Mouse (Mus musculus) C2C12 (cell line): ENCODE measurements around the gene Ptgs1. TPM values are rescaled to one million over a fixed set of nuclear protein-coding genes. Genes with fewer than 3 reads are reported as not detected.
A peak's percentile ranks its signal among the peaks of the same experiment; 100 is the strongest.

Experiments
- H3K27me3 ChIP-seq: one replicate; pipeline ENCODE4 v1.6.1; 2011; ENCODE audit not compliant: control insufficient read depth, insufficient read depth, insufficient read length
- H3K36me3 ChIP-seq: one replicate; pipeline ENCODE4 v1.6.1; 2011; ENCODE audit not compliant: control insufficient read depth, insufficient read depth
- H3K4me3 ChIP-seq: one replicate; pipeline ENCODE4 v1.5.1; 2011; ENCODE audit warnings: mild to moderate bottlenecking, control low read depth; ENCODE audit not compliant: poor library complexity, insufficient read depth, severe bottlenecking
- H3K79me2 ChIP-seq: one replicate; pipeline ENCODE4 v1.6.1; 2011; ENCODE audit not compliant: control insufficient read depth, insufficient read depth
- H3K79me3 ChIP-seq: one replicate; pipeline ENCODE4 v1.6.1; 2011; ENCODE audit warnings: low read depth, control low read depth
- H3ac ChIP-seq: one replicate; pipeline ENCODE3; 2011; ENCODE audit warnings: low read depth; ENCODE audit not compliant: control insufficient read depth, insufficient read length
- CEBPB ChIP-seq: IDR thresholded peaks from one replicate; pipeline ENCODE4 v1.6.1; 2011; ENCODE audit warnings: low read depth, mild to moderate bottlenecking, control low read depth, moderate library complexity
- CTCF ChIP-seq: IDR thresholded peaks from one replicate; pipeline ENCODE4 v1.5.1; 2011; ENCODE audit not compliant: control insufficient read depth, insufficient read depth, insufficient read length
- FOSL1 ChIP-seq: IDR thresholded peaks from one replicate; pipeline ENCODE4 v1.8.0; 2011; ENCODE audit warnings: mild to moderate bottlenecking, low read length; ENCODE audit not compliant: poor library complexity, insufficient read depth, severe bottlenecking
- MAX ChIP-seq: IDR thresholded peaks from one replicate; pipeline ENCODE4 v1.6.1; 2011; ENCODE audit warnings: mild to moderate bottlenecking, control low read depth
- MYOD1 ChIP-seq: IDR thresholded peaks from one replicate; pipeline ENCODE4 v1.6.1; 2011; ENCODE audit warnings: low read depth; ENCODE audit not compliant: control insufficient read depth, insufficient read length
- MYOG ChIP-seq: IDR thresholded peaks from one replicate; pipeline ENCODE4 v1.6.1; 2011; ENCODE audit not compliant: control insufficient read depth, insufficient read length; ENCODE audit errors: extremely low read depth
- USF1 ChIP-seq: IDR thresholded peaks from one replicate; pipeline ENCODE4 v1.6.1; 2011; ENCODE audit warnings: low read depth, mild to moderate bottlenecking, control low read depth, moderate library complexity
- polyA plus RNA-seq: library from polyadenylated mRNA; unstranded; fragments of >200 nt; fragmentation: generic; extraction: Trizol; gene quantifications from one replicate; pipeline ENCODE4 v1.2.1, GENCODE M21; 2012; ENCODE audit warnings: missing spikeins

The Ptgs1 gene
- polyA plus RNA-seq, 1 experiment: 336 TPM

DNA sequence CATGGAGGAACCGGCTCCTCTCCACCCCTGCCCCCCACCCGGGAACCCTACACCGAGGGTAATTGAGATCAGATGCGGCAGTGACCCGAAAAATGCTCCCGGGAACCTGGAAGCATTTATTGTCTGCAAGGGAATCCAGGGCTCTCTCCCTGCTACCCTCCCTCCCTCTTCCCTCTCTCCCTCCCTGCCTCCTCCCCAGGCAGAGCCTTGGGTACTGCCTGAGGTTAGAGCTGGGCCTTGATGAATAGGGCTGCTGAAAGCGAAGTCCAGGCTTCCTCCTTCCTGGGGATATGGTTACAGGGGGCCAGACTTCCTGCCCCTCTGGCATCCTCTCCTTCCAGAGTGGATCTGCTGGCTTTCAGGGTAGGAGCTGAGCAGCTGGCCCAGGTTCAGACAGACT lies 18.4 kb upstream of the Ptgs1 start:
- TF ChIP-seq FOSL1: no peak
- no peak for TF ChIP-seq MAX
- TF ChIP-seq USF1: no peak
- TF ChIP-seq MYOD1: no peak
- TF ChIP-seq MYOG: no peak
- no peak for TF ChIP-seq CTCF
- no peak for TF ChIP-seq CEBPB
- H3K79me3 ChIP-seq: no peaks in the 10 kb centered on the region
- H3K79me2 ChIP-seq: no peaks in the 10 kb centered on the region
- no peaks in the 10 kb centered on the region for H3K27me3 ChIP-seq
- no peaks in the 10 kb centered on the region for H3K36me3 ChIP-seq
- no peak overlapping the region for H3ac ChIP-seq
- no peak overlapping the region for H3K4me3 ChIP-seq

DNA sequence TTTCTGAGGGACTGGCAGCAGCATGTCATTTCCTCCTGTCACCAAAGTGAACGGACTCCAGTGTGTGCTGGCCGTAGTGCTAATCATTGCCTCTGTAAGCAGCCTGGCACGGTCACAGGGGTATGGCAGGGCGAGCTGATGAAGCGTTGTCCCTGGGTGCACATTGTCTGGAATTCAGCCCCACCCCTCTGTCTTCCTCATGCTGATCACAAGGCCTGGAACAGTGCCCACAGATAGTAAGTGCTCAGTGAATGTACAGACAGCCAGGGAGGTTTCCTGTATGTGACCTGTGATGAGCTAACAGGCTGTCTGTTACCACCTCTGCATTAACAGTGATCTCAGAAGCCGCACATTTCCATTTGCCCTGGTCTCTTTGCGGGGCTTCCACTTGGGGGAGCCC lies 17.1 kb upstream of the Ptgs1 start:
- Histone ChIP-seq H3K79me3 (no peaks in the 10 kb centered on the region), H3K27me3 (no peaks in the 10 kb centered on the region), H3K79me2 (no peaks in the 10 kb centered on the region), H3K4me3 (no peak overlapping the region), H3K36me3 (no peaks in the 10 kb centered on the region), H3ac (peak overlapping the region; percentile 7)
- TF ChIP-seq CTCF: no peak
- no peak for TF ChIP-seq MYOG
- no peak for TF ChIP-seq FOSL1
- no peak for TF ChIP-seq MAX
- no peak for TF ChIP-seq CEBPB
- no peak for TF ChIP-seq MYOD1
- no peak for TF ChIP-seq USF1

DNA sequence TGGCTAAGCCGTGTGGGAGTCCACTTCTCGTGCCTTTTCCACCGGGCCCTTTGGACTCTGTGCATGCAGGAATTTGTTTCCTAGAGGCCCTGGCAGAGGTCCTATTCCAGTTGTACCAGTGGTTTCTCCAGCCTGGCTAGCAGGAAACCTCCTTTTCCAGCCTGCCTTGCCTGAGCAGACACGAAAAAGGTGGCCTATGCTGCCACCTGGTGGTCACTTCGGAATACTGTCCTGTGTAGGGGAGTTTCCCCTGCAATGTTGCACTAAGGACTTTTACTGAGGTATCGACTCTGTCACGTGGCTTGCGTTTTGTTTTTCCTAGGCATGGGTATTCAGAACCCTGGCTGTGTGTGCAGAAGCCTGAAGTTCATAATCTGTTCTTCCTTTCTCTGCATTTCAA lies 16.2 kb upstream of the Ptgs1 start:
- Histone ChIP-seq H3K4me3 (no peak overlapping the region), H3K79me2 (no peaks in the 10 kb centered on the region), H3ac (no peak overlapping the region), H3K79me3 (no peaks in the 10 kb centered on the region), H3K27me3 (no peaks in the 10 kb centered on the region), H3K36me3 (no peaks in the 10 kb centered on the region)
- TF ChIP-seq CTCF: peak; percentile 87
- no peak for TF ChIP-seq MYOG
- TF ChIP-seq USF1: peak; percentile 95
- TF ChIP-seq MAX: no peak
- TF ChIP-seq FOSL1: no peak
- no peak for TF ChIP-seq CEBPB
- no peak for TF ChIP-seq MYOD1

DNA sequence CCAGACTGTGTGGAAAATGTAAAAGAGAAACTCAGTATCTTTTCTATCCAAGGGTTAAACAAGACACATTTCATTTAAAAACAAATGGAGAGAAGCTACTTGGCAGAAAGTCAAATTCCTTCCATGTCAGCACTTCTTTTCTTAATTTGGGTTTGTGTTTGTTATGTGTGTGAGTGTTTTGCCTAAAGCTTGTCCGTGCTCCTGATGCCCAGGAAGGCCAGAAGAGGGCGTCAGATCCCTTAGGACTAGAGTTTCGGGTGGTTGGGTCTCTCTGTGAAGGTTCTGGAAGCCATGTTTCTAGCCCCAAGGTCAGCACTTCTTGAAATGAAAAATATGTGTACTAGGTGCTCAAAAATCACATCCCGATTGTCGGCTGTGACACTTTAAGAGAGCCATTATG lies 15.8 kb upstream of the Ptgs1 start:
- Histone ChIP-seq H3K79me2 (no peaks in the 10 kb centered on the region), H3K27me3 (no peaks in the 10 kb centered on the region), H3K4me3 (no peak overlapping the region), H3K36me3 (no peaks in the 10 kb centered on the region), H3ac (no peak overlapping the region), H3K79me3 (no peaks in the 10 kb centered on the region)
- no peak for TF ChIP-seq MYOG
- no peak for TF ChIP-seq FOSL1
- peak; percentile 36 for TF ChIP-seq CTCF
- no peak for TF ChIP-seq MAX
- no peak for TF ChIP-seq USF1

DNA sequence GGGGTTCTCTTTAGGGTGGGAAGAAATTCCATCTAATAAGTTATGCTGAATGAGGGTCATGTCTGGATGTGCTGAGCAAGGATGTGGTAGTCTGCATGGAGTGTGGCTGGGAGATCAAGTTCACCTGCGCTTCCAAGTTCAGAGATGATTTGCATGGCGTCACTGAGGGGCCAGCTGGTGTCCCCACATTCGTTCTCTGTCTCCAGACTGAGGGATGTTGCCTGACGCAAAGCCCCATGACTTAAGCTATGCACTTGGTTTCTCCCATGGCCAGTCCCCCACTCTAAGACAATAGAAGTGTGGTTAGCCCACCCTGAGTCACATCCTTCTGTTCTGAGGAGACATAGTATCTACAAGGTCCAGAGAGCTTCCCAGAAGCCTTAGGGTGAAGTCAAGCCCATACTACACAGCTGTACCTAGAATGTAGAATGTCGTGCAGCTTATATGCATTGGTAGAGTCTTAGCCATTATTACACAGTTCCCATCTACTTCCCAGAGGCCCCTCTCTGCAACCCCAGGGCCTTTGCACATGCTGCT lies 15.0 kb upstream of the Ptgs1 start:
- Histone ChIP-seq H3K79me2 (no peaks in the 10 kb centered on the region), H3K79me3 (no peaks in the 10 kb centered on the region), H3K4me3 (no peak overlapping the region), H3ac (no peak overlapping the region), H3K27me3 (no peaks in the 10 kb centered on the region), H3K36me3 (no peaks in the 10 kb centered on the region)
- TF ChIP-seq MAX: no peak
- TF ChIP-seq MYOG: no peak
- no peak for TF ChIP-seq MYOD1
- TF ChIP-seq CTCF: no peak
- no peak for TF ChIP-seq CEBPB
- no peak for TF ChIP-seq FOSL1
- TF ChIP-seq USF1: no peak

DNA sequence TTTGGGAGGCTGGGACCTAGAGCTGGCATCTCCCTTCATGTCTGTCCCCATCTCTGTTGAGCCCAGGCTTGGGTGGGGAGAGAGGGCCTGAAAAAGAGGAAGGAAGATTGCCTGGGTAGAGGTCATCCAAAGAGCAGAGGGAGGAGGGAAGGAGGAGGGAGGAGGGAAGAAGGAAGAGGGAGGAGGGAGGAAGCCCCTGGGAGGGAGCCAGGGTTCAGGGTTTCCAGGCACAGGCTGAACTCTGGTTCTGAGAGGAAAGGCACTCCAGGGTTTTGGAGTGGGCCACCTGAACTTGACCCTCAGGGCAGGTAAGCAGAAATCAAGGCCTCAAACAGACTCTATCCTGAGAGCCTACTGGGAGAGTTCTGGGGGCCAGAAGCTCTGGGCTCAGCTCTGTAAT lies 13.7 kb upstream of the Ptgs1 start:
- Histone ChIP-seq H3K79me3 (no peaks in the 10 kb centered on the region), H3K79me2 (no peaks in the 10 kb centered on the region), H3ac (no peak overlapping the region), H3K4me3 (peak overlapping the region; percentile 15), H3K27me3 (no peaks in the 10 kb centered on the region), H3K36me3 (no peaks in the 10 kb centered on the region)
- no peak for TF ChIP-seq CEBPB
- no peak for TF ChIP-seq USF1
- TF ChIP-seq MAX: no peak
- TF ChIP-seq MYOD1: no peak
- TF ChIP-seq FOSL1: no peak
- no peak for TF ChIP-seq CTCF
- TF ChIP-seq MYOG: no peak
